Mouse (Mus musculus): ENCODE data around the gene Mrrf. TPM values are rescaled to one million over a fixed set of nuclear protein-coding genes. Genes with fewer than 3 reads are reported as not detected.
"Not testable (repeated sequence)": the region's sequence is repeated elsewhere in the genome, so short reads cannot be mapped to it uniquely, and the experiment has no call there.

Mrrf gene
- total RNA-seq, 2 experiments from 2014 or later: 15.8 to 16.7 TPM

DNA sequence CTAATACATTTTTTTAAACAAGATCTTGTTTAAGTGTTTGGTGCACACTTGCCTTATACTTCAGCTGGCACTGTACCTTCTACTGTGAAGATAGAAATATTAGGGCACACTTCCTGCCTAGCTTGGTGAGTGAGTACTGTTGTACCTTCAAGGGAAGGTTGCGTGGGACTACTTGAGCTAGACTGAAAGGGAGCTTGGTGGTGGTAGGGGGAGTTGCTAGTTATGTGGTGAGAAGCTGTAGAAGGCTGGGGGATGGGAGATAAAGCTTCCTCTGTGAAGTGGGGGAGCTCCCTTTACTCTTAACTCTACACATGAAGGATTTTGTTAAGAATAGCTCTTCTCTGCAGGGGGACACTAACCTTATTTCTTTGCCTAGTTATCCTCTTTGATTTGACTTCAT, 21.3 kb downstream of the Mrrf start:
- TF ChIP-seq CTCF (IDR thresholded peaks at IDR 0.05): no peak
- DNase-seq: no peak

DNA sequence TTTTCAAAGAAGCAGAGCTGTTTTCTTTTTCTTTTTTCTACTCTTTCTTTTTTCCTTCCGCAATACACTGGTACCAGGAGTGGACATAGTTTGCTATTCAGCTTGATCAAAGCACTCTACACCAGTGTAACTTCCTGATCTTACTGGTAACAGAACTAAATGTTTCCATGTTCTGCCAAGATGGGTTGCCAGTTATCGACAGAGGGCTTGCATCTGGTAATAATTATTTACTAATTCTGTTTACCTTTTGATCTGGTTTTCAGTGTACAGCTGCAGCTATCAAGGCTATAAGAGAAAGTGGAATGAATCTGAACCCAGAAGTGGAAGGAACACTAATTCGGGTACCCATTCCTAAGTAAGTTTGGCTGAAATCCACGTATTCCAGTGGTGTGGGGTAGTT, 23.1 kb downstream of the Mrrf start:
- no peak overlapping the region for H3K4me3 ChIP-seq
- DNase-seq: no peak
- intact Hi-C loops (cut with DNase I): no loop called here
- no peak overlapping the region for H3K27ac ChIP-seq
- no peak for TF ChIP-seq CTCF (IDR thresholded peaks at IDR 0.05)

More for the DNA sequence above, 21.3 kb downstream of the Mrrf start:
- Histone ChIP-seq H3K27ac (no peak overlapping the region), H3K4me3 (no peak overlapping the region)
- intact Hi-C loops (cut with DNase I): no loop called here

DNA sequence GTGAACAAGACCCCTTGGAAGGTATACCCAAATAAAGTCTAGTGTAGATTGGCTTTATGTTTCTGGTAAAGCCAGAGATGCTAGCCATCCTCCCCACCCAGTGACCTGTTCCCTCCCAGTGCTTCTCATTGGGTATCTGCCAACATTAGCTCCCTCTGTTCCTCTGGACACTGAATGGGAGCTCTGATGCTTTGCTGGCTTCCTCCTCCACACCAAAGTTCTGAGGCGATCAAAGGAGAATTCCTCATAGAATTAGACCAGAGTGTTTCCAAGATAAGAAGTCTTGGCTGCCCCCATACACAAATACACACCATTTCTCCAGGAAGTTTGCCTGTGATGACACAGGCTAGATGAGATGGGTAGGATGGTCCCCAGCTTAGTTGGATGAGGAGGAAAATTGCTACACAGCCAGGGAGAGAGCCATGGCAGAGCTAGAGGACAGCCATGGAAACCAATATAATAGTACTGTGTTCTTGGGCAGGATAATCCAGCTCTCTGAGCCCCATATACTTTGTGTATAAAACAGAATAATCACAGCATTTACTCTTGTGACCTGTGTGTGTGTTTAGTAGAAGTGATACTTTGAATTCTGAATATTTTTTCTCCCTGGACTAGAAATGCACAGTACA, 31.9 kb downstream of the Mrrf start:
- no peak for TF ChIP-seq CTCF (IDR thresholded peaks at IDR 0.05)
- no peak for DNase-seq
- 0 out of 2 replicates have a peak overlapping the region, but pooled peaks have one; percentile 0 for H3K27ac ChIP-seq
- intact Hi-C loops (cut with DNase I): no loop called here
- H3K4me3 ChIP-seq: no peak overlapping the region

DNA sequence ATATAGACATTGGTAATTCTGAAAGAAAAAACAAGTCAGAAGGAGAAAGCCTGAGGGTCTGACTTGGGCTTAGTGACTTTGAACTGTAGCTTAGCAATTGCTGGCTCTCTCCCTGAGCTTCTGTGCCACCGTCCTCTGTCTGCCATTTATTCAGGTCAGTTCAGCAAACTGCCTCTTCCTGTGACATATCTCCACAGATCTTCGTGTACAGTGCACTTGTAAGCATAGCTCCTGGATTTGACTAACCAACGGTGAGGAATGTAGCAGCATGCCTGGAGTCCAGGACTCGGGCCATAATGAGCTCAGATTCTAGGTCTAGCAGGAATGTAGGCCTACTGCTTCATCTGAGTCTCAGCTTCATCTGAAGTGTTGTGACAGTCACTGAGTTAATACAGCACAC, 33.0 kb downstream of the Mrrf start:
- H3K27ac ChIP-seq: peak overlapping the region; percentile 28; the same call in 1 of the 2 replicates
- TF ChIP-seq CTCF (IDR thresholded peaks at IDR 0.05): no peak
- intact Hi-C loops (cut with DNase I): no loop called here

DNA sequence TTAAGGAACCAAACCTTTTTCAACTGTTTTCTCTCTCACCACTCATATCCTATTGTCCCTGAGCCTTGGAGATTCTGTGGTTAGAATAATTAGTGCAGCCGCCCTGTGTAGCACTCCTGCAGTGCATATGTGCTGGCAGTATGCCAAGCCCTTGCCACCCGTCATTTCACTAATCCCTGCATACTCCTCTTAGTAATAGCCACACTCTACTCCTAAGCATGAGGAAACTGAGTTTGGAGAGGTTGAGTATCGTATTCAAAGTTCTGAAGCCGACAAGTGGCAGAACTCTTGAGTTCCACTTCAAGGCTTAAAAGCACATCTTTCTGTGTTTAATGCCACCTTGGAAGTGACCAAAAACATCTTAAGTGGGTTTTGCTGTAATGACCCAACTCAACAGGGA, 35.9 kb downstream of the Mrrf start:
- Histone ChIP-seq H3K4me3 (no peak overlapping the region), H3K27ac (peak overlapping the region; percentile 20; the same call in 1 of the 2 replicates)
- no peak for TF ChIP-seq CTCF (IDR thresholded peaks at IDR 0.05)
- intact Hi-C loops (cut with DNase I): no loop called here
- DNase-seq: no peak

More for the DNA sequence above, 33.0 kb downstream of the Mrrf start:
- H3K4me3 ChIP-seq: no peak overlapping the region
- DNase-seq: no peak

DNA sequence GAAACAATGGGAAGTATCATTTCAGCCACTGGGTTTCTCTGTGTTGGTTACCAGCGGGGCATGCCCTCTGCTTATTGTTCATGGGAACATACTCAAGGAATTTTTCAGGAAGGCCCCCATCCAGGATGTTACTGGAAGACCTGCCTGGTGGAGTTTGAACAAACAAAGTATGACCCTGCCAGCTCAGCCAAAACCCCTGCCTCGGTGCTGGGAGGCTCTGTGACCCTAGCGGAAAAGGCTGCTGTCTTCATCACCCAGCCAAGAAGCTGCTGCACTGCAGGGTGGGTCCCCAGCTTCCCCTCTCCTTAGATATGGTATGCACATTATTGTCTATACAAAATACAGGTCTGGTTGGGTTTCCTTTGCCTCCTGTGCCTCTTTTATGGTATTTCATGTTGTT, 36.4 kb downstream of the Mrrf start:
- intact Hi-C loops (cut with DNase I): no loop called here
- H3K4me3 ChIP-seq: no peak overlapping the region
- DNase-seq: no peak

DNA sequence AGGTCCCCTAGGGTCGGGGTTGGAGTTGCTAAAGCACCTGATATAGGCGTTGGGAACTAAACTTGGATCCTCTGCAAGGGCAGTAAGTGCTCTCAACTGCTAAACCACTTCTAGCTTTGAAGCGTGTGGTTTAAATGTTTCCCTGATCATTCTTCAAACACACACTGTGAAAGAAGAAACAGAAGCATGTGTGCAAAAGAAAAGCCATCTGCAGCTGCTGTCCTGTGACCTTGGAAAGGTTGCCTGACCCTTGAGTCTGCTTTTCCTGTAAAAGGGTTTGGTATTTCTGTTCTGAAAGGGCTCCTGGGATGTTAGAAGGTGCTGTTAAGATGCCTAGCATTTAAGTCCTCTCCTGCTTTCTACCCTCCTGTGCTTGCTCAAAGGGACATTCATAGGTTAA, 43.3 kb downstream of the Mrrf start:
- DNase-seq: no peak
- H3K27ac ChIP-seq: no peak overlapping the region
- no peak overlapping the region for H3K4me3 ChIP-seq
- no peak for TF ChIP-seq CTCF (IDR thresholded peaks at IDR 0.05)
- intact Hi-C loops (cut with DNase I): no loop called here

More for the DNA sequence above, 36.4 kb downstream of the Mrrf start:
- peak overlapping the region; percentile 20; the same call in 1 of the 2 replicates for H3K27ac ChIP-seq
- TF ChIP-seq CTCF (IDR thresholded peaks at IDR 0.05): no peak

DNA sequence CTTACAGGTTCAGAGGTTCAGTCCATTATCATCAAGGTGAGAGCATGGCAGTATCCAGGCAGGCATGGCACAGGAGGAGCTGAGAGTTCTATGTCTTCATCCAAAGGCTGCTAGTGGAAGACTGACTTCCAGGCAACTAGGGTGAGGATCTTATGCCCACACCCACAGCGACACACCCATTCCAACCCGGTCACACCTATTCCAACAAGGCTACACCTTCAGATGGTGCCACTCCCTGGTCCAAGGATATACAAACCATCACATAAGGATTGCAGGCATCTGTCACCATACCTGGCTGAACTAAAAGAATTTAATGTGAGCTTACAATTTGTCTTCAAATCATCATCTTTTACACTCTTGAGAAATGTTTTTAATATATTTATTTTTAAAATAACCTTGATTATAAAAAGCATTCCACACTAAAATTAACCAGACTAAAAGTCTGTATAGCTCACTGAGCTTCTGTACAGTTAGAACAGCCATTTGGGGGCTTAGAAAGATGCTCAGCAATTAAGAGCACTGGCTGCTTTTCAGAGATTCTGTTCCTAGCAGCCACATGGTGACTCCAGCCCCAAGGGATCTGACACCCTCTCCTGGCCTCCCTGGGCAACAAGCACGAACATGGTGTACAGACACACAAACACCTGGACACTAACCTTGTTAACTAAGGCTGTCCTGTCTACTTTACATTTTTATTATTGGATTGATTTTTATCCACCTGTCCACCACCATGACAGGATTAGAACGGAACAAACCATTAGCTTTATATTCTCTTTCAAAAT, 45.6 kb downstream of the Mrrf start:
- intact Hi-C loops (cut with DNase I); DNase-seq; H3K27ac ChIP-seq; H3K4me3 ChIP-seq: not testable (repeated sequence)

DNA sequence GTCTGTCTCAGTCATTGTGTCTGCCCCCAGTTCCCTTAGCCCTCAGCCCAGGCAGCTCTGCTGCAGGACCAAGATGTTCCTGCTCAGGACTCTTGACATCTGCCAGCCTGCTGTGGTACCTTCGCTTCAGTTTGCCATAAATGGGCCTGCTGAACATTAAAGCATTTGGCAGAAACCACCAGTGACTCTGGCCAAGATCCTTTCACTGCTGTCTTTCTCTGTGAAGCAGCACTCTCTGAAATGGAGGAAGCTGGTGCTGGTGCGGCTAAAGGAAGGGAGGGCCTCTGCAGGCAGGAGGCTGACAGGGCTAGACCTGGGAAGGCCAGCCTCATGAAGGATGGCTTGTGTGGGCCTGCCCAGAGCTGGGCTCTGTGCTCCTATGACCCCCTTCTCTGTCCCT, 47.1 kb downstream of the Mrrf start:
- TF ChIP-seq CTCF (IDR thresholded peaks at IDR 0.05): no peak
- no peak overlapping the region for H3K4me3 ChIP-seq
- peak; percentile 24 for DNase-seq
- peak overlapping the region; percentile 8; the same call in 1 of the 2 replicates for H3K27ac ChIP-seq
- intact Hi-C loops (cut with DNase I): no loop called here

DNA sequence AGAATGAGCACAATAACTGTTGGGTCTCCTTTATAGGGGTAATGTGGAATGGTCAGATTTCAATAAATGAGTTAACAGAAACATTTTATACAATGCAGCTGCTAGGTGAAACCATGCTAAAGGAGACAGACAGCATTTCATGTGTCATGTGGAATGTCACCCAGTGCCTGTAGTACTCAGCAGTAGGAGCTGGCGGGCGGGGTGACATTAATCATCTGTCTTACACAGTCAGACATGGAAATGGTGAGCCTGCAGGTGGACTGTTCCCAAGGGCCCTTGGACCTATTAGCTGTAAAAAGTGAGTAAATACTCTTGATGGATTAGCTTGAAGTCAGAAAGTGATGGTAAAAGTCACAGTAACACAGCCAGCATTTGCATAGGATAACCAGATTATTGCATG, 48.0 kb downstream of the Mrrf start:
- TF ChIP-seq CTCF (IDR thresholded peaks at IDR 0.05): no peak
- DNase-seq: no peak
- H3K4me3 ChIP-seq: no peak overlapping the region
- H3K27ac ChIP-seq: no peak overlapping the region
- intact Hi-C loops (cut with DNase I): no loop called here

DNA sequence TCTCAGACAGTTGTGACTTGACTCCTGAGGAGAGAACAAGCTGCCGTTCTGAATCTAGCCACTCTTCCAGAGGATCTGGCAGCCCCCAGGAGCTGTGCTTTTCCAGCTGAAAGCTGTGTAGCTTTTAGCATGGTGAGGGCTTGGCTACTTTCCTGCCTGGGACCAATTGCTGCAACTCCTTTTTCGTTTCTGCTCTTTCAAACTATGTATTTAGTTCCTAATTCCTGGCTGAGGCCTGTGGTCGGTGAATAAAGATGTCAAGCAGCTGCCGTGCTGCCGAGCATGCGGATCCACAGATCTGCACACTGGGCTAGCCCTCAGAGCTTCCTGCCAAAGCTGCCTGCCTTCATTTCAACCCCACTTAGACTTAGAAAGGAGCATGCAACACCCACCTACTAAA, 48.7 kb downstream of the Mrrf start:
- intact Hi-C loops (cut with DNase I): no loop called here
- H3K4me3 ChIP-seq: no peak overlapping the region
- DNase-seq: no peak
- no peak for TF ChIP-seq CTCF (IDR thresholded peaks at IDR 0.05)
- no peak overlapping the region; the same call in 1 of the 2 replicates for H3K27ac ChIP-seq

DNA sequence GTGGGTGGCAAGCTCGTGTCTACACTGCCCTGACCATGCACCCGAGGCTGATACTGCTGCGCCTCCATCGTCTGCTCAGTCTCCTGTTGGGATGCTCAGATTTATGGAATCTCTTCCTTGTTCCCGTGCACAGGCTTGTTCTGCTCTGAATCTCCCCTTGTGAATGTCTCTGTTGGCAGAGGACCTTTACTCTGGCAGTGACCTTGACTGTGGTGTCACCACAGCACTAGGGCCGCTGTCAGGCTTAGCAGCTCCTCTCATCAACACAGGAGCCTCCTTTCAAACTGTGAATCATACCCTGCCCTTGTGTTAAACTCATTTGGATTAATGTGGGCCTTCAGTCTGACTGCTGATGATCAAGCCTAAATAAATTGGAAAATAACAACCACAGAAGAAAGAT, 53.0 kb downstream of the Mrrf start:
- intact Hi-C loops (cut with DNase I); H3K27ac ChIP-seq; H3K4me3 ChIP-seq; DNase-seq: not testable (repeated sequence)

DNA sequence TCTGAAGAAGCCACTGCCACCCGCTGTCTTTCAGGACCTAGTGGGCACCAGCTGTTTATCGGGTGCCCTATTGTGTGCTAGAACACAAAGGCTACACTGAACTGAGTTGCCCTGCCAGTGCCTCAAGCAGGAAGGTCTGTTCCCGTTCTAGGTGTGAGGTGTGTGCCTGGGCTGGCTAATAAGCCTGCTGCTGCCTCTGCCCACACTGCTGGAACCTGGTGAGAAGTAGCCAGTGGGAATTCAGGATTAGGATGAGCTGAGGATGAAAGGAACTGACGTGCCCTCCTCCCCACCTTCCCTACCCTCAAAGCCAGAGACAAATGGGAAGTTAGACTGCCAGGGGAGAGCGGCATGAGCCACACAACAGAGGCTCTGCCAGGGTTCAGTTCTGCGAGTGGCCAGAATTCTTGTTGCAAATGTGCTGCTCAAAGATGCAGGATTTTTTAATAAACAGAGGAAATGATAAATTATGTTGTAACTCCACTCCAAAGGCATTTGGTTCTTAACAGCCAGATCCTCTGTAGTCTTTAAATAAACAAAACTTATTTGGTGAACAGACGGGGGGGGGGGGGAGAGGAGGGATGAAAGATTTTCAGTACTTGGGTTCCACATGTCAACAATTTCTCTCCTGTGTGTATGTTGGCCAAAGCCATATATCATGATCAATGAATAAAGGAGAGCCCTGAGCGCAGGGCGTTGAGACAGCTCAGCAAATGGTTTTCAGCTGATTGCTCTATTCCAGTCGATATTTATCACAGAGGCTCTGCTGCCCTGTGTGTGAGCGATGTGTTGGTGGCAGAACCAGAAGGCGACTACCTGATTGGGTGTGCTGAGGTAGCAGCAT, 55.1 kb downstream of the Mrrf start:
- TF ChIP-seq CTCF (IDR thresholded peaks at IDR 0.05): no peak
- no peak for DNase-seq
- Histone ChIP-seq H3K27ac (no peak overlapping the region), H3K4me3 (no peak overlapping the region)
- intact Hi-C loops (cut with DNase I): no loop called here
